In the genomic region with DNA sequence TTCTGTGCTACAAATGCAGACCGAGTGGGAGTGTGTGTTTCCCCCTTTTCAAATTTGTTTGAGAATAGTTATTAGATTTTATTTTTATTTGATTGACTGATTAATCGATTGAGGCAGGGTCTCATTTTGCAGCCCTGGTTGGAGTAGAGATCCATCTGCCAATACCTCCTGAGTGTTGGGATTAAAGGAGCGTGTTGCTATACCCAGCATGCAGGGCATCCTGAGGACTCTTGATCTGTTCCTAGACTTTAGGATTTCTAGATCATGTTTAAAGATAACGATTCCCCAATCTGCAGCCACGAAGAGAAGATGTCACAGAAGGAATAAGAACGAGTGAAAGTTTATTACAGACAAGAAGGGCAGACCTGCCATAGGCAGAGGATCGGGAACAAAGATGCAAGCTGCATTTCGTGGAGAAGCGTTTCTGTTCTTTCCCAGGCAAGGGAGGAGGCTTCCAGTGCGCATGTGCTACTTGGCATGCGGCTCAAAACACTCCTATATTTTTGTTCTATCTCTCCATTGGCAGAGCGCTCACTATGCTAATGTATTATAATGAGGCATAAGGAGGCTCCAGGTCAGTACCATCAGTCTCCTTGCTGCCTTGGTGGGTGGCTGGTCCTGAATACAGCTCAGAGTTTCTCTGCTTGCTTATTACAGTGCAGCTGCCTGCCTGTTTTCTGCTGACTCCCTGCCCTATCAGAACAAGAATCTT, we compare ENCODE assay signal across 12 mouse cellular contexts. TPM values are rescaled to one million over a fixed set of nuclear protein-coding genes. Genes with fewer than 3 reads are reported as not detected.
DNase-seq lines count a peak whose midpoint lies in the region; ATAC-seq and TF ChIP-seq lines count a peak whose summit lies in the region.
"Had no signal": no experiment of that assay in that cellular context is flagged by ENCODE, and none has a peak within 500 bp of the region (broad histone marks: within the 10 kb centered on the region; RNA-seq: fewer than 3 reads in every experiment).

No protein-coding gene starts in this region.

- peak overlapping the region; percentile 37 for H3K4me2 ChIP-seq in forebrain, postnatal 0 days (ENCODE audit: low read depth)
- H3K4me2 ChIP-seq: lung, embryonic 15.5 days had no signal

- 33% methylated on average over 12 of the region's 12 CpGs for WGBS in forebrain, postnatal 0 days

- peak; percentile 45 for DNase-seq in layer of hippocampus, adult 9-11 months
- DNase-seq in layer of hippocampus, postnatal 14 days (ENCODE audit: low spot score in 2 of 2) = no peak
- DNase-seq in forebrain, postnatal 0 days = peak; percentile 85
- peak; percentile 50 to 63 for DNase-seq in left cerebral cortex, postnatal 14 days (ENCODE audit: low spot score in 2 of 2)
- DNase-seq in right cerebral cortex, postnatal 10 days (ENCODE audit: low spot score in 2 of 2) = peak; percentile 77 to 82
- DNase-seq in urinary bladder, postnatal 10 days (ENCODE audit: low spot score) = no peak
- DNase-seq in lung, postnatal 4 days = no peak
- DNase-seq: cerebellum, adult 11-12 months; kidney, postnatal 36 days; thymus, adult 18-20 months had no signal

- H3K27ac ChIP-seq in forebrain, postnatal 0 days (ENCODE audit: low read depth, low read length) = peak overlapping the region; percentile 57
- H3K27ac ChIP-seq: lung, embryonic 15.5 days had no signal

- intact Hi-C loops in left cerebral cortex, postnatal 14 days (cut with DNase I) = no loop called here

- no peaks in the 10 kb centered on the region for H3K27me3 ChIP-seq in forebrain, postnatal 0 days (ENCODE audit: insufficient read depth, low read length)
- H3K27me3 ChIP-seq: lung, embryonic 15.5 days had no signal

- 0 out of 2 replicates have a peak overlapping the region, but pooled peaks have one; percentile 8 for H3K4me3 ChIP-seq in forebrain, postnatal 0 days (ENCODE audit: low read depth, low read length)
- H3K4me3 ChIP-seq: lung, embryonic 15.5 days had no signal

- H3K4me1 ChIP-seq in forebrain, postnatal 0 days (ENCODE audit: insufficient read depth) = no peaks in the 10 kb centered on the region

- H3K9ac ChIP-seq in forebrain, postnatal 0 days = no peak overlapping the region
- H3K9ac ChIP-seq: lung, embryonic 15.5 days had no signal

- ATAC-seq in forebrain, postnatal 0 days = peak; percentile 94

- no peak for TF ChIP-seq CTCF in forebrain, postnatal 0 days (IDR thresholded peaks at IDR 0.05; ENCODE audit: low read depth)

- H3K36me3 ChIP-seq in forebrain, postnatal 0 days (ENCODE audit: insufficient read depth) = no peaks in the 10 kb centered on the region
- H3K36me3 ChIP-seq: lung, embryonic 15.5 days had no signal

- no peaks in the 10 kb centered on the region for H3K9me3 ChIP-seq in forebrain, postnatal 0 days (ENCODE audit: low read length)
- H3K9me3 ChIP-seq: lung, embryonic 15.5 days had no signal

RNA-seq across cellular contexts. Expression of a gene that starts 53.9 kb away (rescaled TPM):
- 1 to 10 TPM; 1.7 to 2.0 TPM for total RNA-seq in layer of hippocampus, postnatal 14 days (2021)
- total RNA-seq in forebrain, postnatal 0 days (2014; rRNA removed) = 0.54 and 1.6 TPM in 2 replicates
- 0.14 and 0.29 TPM in 2 replicates for polyA plus RNA-seq in forebrain, postnatal 0 days (2015; fragmentation: Nextera tagmentation; extraction: Ambion mirVana)
- 1 to 10 TPM; 1.2 to 1.6 TPM for total RNA-seq in left cerebral cortex, postnatal 14 days (2021)
- total RNA-seq: gastrocnemius, postnatal 4 days had no signal

Comparison
In these comparisons a context has a peak if more than half of its experiments do, and no peak if none do; other contexts are left out.
1. DNase-seq: peak in layer of hippocampus, adult 9-11 months (single experiment), forebrain, postnatal 0 days (single experiment), left cerebral cortex, postnatal 14 days (2 of 2) and right cerebral cortex, postnatal 10 days (2 of 2); none in layer of hippocampus, postnatal 14 days (0 of 2), urinary bladder, postnatal 10 days (single experiment) and lung, postnatal 4 days (0 of 2).